Mouse (Mus musculus) forebrain, embryonic 13.5 days (tissue): ENCODE measurements at regions not wholly inside any gene's neighbourhood (a gene's known extent, or its start where the extent isn't known, plus 50 kb on each side); places are given as distances from the start of the nearest gene placed in this dataset.

Source experiments
- ATAC-seq: fragments of 200-750 bp; cut with Nextera tagmentation; 2 replicates; pipeline ENCODE4 v1.8.0; 2017
- H3K27ac ChIP-seq: fragments of 300-500 bp; sonication (generic); 2 replicates; pipeline ENCODE4 v1.5.1; 2015; ENCODE audit warnings: inconsistent platforms, mild to moderate bottlenecking, moderate library complexity
- H3K27me3 ChIP-seq: fragments of 300-500 bp; sonication (generic); 2 replicates; pipeline ENCODE4 v1.6.1; 2015; ENCODE audit warnings: mild to moderate bottlenecking, inconsistent platforms
- H3K36me3 ChIP-seq: fragments of 300-500 bp; sonication (generic); 2 replicates; pipeline ENCODE4 v1.6.1; 2015; ENCODE audit warnings: mild to moderate bottlenecking, inconsistent platforms; ENCODE audit not compliant: poor library complexity, severe bottlenecking
- H3K4me1 ChIP-seq: fragments of 300-500 bp; sonication (generic); 2 replicates; pipeline ENCODE4 v1.6.1; 2015; ENCODE audit warnings: inconsistent platforms
- H3K4me2 ChIP-seq: fragments of 300-500 bp; sonication (generic); 2 replicates; pipeline ENCODE4 v1.6.1; 2015; ENCODE audit warnings: inconsistent platforms, mild to moderate bottlenecking, moderate library complexity
- H3K4me3 ChIP-seq: fragments of 300-500 bp; sonication (generic); 2 replicates; pipeline ENCODE4 v1.5.1; 2015; ENCODE audit warnings: mild to moderate bottlenecking, inconsistent platforms
- H3K9ac ChIP-seq: fragments of 300-500 bp; sonication (generic); 2 replicates; pipeline ENCODE4 v1.6.1; 2015; ENCODE audit warnings: mild to moderate bottlenecking, inconsistent platforms
- H3K9me3 ChIP-seq: fragments of 300-500 bp; sonication (generic); replicated peaks from 2 replicates; pipeline ENCODE4 v1.6.1; 2016; ENCODE audit warnings: inconsistent platforms
- WGBS: fragments of 180-500 bp; shearing (Covaris S2); methylation state at CpG from one replicate; pipeline ENCODE4 v1.1.7; 2015; 5-methylcytosine and 5-hydroxymethylcytosine counted together

DNA sequence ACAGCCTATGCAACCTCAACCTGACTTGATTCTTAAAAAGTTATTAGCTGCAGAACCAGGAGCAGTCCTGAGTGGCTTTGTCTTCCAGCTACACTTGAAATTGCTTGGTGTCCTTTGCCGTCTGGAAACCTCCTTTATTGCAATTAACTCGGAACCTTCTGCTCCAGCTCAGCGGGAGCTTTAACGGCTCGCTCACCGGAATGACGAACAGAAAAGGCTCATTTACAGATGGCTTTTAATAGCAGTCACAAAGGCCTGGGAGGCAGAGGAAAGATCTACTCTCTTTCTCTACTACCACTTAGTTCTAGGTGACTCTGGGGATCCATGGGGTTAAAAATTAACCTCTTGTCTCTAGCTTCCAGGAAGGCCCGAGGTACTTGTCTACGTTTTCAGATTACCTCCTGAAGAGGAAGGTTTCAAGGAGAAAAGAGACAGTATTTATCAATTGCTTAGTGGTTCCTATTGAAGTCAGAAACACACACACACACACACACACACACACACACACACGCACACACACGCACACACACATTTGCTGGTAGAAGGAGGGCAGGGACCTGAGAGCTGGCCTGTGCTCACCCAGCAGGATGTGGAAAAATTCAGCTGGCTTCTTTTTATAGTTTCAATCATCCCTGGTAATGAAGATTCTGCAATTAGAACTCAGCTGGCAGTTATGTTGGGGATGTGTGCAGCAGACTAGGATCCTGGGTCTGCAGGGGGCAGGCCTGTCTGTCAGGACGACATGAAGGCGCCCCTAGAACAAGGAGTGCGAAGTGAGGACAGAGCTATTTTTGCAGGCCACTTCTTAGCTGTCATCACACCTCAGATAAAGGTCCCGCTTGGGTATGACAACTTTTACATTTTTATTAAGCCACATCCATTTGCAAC is 62.4 kb upstream of the Man1a2 start:
- H3K9me3 ChIP-seq = no peaks in the 10 kb centered on the region
- ATAC-seq = 0 out of 2 replicates have a peak, but pooled peaks have one; percentile 13
- no peaks in the 10 kb centered on the region for H3K36me3 ChIP-seq
- H3K4me3 ChIP-seq = no peak overlapping the region
- 0 out of 2 replicates have a peak, but pooled peaks cover 8% of the 10 kb centered on the region for H3K4me1 ChIP-seq
- no peaks in the 10 kb centered on the region for H3K27me3 ChIP-seq
- H3K4me2 ChIP-seq = no peak overlapping the region
- 30% methylated on average over 15 of the region's 15 CpGs for WGBS
- H3K9ac ChIP-seq = no peak overlapping the region
- no peak overlapping the region; the same call in 1 of the 2 replicates for H3K27ac ChIP-seq

GRCm38 (mm10) chr3:100737660-100738059 is 52.4 kb upstream of the Man1a2 start:
- H3K9me3 ChIP-seq = no peaks in the 10 kb centered on the region
- no peak for ATAC-seq
- H3K4me2 ChIP-seq = no peak overlapping the region
- H3K4me3 ChIP-seq = no peak overlapping the region
- H3K27ac ChIP-seq = no peak overlapping the region
- H3K4me1 ChIP-seq = no peaks in the 10 kb centered on the region
- H3K9ac ChIP-seq = no peak overlapping the region
- H3K36me3 ChIP-seq = no peaks in the 10 kb centered on the region
- WGBS = 88% methylated on average over 7 of the region's 7 CpGs
- no peaks in the 10 kb centered on the region for H3K27me3 ChIP-seq

GRCm38 (mm10) chr3:100736539-100736938 is 51.2 kb upstream of the Man1a2 start:
- H3K4me1 ChIP-seq = no peaks in the 10 kb centered on the region
- H3K9ac ChIP-seq = no peak overlapping the region
- no peak for ATAC-seq
- no peaks in the 10 kb centered on the region for H3K36me3 ChIP-seq
- H3K27ac ChIP-seq = no peak overlapping the region
- H3K4me3 ChIP-seq = no peak overlapping the region
- H3K27me3 ChIP-seq = no peaks in the 10 kb centered on the region
- WGBS = 79% methylated on average over 3 of the region's 3 CpGs
- H3K9me3 ChIP-seq = no peaks in the 10 kb centered on the region
- H3K4me2 ChIP-seq = no peak overlapping the region
